Mouse (Mus musculus) neural tube, embryonic 15.5 days (tissue): Measurements from ENCODE around the gene Mocs3. TPM values are rescaled to one million over a fixed set of nuclear protein-coding genes. Genes with fewer than 3 reads are reported as not detected.

Source experiments
- ATAC-seq: fragments of 200-750 bp; cut with Nextera tagmentation; 2 replicates; pipeline ENCODE4 v1.8.0; 2017; ENCODE audit warnings: mild to moderate bottlenecking, moderate TSS enrichment, moderate library complexity; ENCODE audit not compliant: low FRiP score
- H3K27ac ChIP-seq: fragments of 300-500 bp; sonication (generic); replicated peaks from 2 replicates; pipeline ENCODE4 v1.5.1; 2015; ENCODE audit warnings: mild to moderate bottlenecking, inconsistent platforms
- H3K27me3 ChIP-seq: fragments of 300-500 bp; sonication (generic); replicated peaks from 2 replicates; pipeline ENCODE4 v1.6.1; 2015; ENCODE audit warnings: inconsistent platforms
- H3K36me3 ChIP-seq: fragments of 300-500 bp; sonication (generic); 2 replicates; pipeline ENCODE4 v1.6.1; 2015; ENCODE audit warnings: inconsistent platforms
- H3K4me1 ChIP-seq: fragments of 300-500 bp; sonication (generic); 2 replicates; pipeline ENCODE4 v1.6.1; 2015; ENCODE audit warnings: inconsistent platforms
- H3K4me2 ChIP-seq: fragments of 300-500 bp; sonication (generic); 2 replicates; pipeline ENCODE4 v1.6.1; 2015; ENCODE audit warnings: inconsistent platforms, mild to moderate bottlenecking, moderate library complexity
- H3K4me3 ChIP-seq: fragments of 300-500 bp; sonication (generic); replicated peaks from 2 replicates; pipeline ENCODE4 v1.5.1; 2015; ENCODE audit warnings: mild to moderate bottlenecking, inconsistent platforms
- H3K9ac ChIP-seq: fragments of 300-500 bp; sonication (generic); replicated peaks from 2 replicates; pipeline ENCODE4 v1.6.1; 2015; ENCODE audit warnings: mild to moderate bottlenecking, inconsistent platforms
- H3K9me3 ChIP-seq: fragments of 300-500 bp; sonication (generic); replicated peaks from 2 replicates; pipeline ENCODE4 v1.6.1; 2016; ENCODE audit warnings: inconsistent platforms
- WGBS: fragments of 180-500 bp; shearing (Covaris S2); methylation state at CpG from one replicate; pipeline ENCODE4 v1.1.7; 2015; ENCODE audit warnings: mixed read lengths; 5-methylcytosine and 5-hydroxymethylcytosine counted together
- polyA plus RNA-seq: library from polyadenylated mRNA; unstranded; fragments of >200 nt; fragmentation: Nextera tagmentation; extraction: Ambion mirVana; gene quantifications from 2 replicates; pipeline ENCODE4 v1.2.1, GENCODE M21; 2015

Mocs3 gene
- polyA plus RNA-seq, 1 experiment from 2014 or later = 8.6 TPM

DNA sequence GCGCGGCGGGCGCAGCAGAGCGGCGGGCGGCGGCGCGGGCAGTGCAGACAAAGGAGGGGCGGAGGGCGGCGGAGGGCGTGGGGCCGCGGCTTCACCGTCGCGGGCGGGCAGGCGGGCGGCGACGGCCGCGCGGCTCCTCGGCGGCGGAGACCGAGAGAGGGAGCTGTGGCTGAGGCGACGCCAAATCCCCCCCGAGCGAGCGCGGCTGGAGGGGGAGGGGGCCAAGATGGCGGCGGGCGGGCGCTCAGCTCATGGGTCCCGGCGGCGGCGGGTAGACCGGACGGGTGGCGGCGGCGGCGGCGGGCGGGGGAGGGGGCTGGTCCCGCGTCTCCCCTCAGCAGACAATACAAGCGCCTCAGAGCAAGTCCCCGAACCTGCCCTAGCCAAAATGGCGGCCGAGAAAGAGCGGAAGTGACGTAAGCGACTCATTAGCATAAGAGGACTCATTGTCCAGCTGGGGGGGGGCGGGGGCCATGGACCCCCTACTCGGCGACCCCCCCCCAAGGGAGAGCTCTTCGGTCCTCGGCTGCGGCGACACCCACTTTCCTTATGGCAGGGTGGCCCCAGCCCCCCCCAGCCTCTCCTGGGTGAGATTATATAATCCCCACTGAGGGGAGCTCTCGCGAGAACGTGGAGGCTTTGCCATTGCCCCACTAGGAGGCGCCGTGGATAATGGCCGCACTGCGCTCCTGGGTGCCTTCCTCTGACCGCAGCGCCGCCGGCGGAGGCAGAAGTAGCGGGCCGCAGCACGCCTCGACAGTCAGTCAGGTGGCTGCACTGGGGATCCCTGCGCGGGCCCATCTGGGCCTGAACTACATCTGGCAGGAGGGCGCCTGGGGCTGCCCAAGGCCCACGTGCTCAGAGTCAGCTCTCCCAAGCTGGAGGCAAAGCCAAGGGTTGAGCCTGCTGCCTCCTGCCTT is 23.4 kb upstream of the Mocs3 start, which contains the start of gene Adnp:
Gene Adnp, minus strand, starts transcription at position 388 of the 920 bp plus-strand sequence.
- H3K9ac ChIP-seq = peak within 1 kb of the TSS; percentile 95
- WGBS = under 1% methylated on average over 60 of the region's 89 CpGs

DNA sequence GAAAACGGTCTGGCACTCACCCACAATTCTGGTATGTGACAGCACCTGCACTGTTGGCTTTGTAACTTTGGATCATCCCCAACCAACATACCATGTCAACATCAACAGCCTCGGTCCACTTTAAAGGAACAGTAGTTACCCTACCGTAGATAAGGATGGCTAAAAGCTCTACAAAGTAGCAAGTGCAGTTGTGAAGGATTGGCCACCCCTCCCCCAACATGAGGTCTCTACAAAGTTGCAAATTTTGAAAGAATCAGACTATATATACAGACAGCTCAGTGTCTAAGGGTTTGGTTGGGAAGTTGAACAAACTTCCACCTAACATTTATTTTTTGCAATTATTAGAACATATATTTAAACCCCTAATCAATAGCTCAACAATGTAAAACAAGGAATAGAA is 22.5 kb upstream of the Mocs3 start:
- no peak for ATAC-seq
- peak overlapping the region; percentile 95; the same call in 1 of the 2 replicates for H3K4me3 ChIP-seq
- peak overlapping the region; percentile 95; the same call in 1 of the 2 replicates for H3K9ac ChIP-seq
- no peaks in the 10 kb centered on the region for H3K27me3 ChIP-seq
- H3K9me3 ChIP-seq = no peaks in the 10 kb centered on the region
- H3K27ac ChIP-seq = peak overlapping the region; percentile 99
- H3K4me2 ChIP-seq = peak overlapping the region; percentile 73
- peaks cover 27% of the 10 kb centered on the region for H3K4me1 ChIP-seq
- peaks cover 45% of the 10 kb centered on the region for H3K36me3 ChIP-seq
- WGBS = 92% methylated on average over 3 of the region's 3 CpGs

More for the DNA sequence above, 23.4 kb upstream of the Mocs3 start, which contains the start of gene Adnp:
- Histone ChIP-seq H3K27me3 (no peaks in the 10 kb centered on the region), H3K4me3 (peak within 1 kb of the TSS; percentile 95), H3K4me2 (peak within 1 kb of the TSS; percentile 73), H3K27ac (peak within 1 kb of the TSS; percentile 99), H3K9me3 (no peaks in the 10 kb centered on the region), H3K4me1 (peaks cover 35% of the 10 kb centered on the region), H3K36me3 (peaks cover 38% of the 10 kb centered on the region)
- peak; percentile 91 for ATAC-seq

GRCm38 (mm10) chr2:168213788-168214397 is 16.5 kb upstream of the Mocs3 start:
- Histone ChIP-seq H3K36me3 (peaks cover 83% of the 10 kb centered on the region), H3K4me1 (no peaks in the 10 kb centered on the region), H3K9me3 (no peaks in the 10 kb centered on the region), H3K4me3 (no peak overlapping the region), H3K27me3 (no peaks in the 10 kb centered on the region), H3K9ac (no peak overlapping the region), H3K4me2 (no peak overlapping the region), H3K27ac (no peak overlapping the region)
- 39% methylated on average over 5 of the region's 5 CpGs for WGBS
- ATAC-seq = no peak

DNA sequence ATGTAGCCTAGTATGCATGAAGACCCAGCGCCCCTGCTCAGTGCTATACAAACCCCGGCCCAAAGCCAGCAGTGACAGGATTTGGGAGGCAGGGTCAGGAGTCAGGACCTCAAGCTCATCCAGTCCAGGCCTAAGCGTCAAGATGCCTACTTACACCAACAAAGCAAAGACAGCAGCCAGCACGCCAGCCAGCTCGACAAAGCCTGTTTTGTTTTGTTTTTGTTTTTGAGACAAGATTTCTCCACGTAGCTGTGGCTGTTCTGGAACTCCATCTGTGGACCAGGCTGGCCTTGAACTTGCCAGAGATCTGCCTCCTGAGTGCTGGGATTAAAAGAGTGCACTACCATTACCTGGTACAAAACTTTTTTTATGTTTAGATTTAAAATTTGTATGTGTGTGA is 7.1 kb upstream of the Mocs3 start:
- H3K9ac ChIP-seq = no peak overlapping the region
- H3K9me3 ChIP-seq = no peaks in the 10 kb centered on the region
- no peak overlapping the region for H3K27ac ChIP-seq
- peaks cover 8% of the 10 kb centered on the region for H3K4me1 ChIP-seq
- peaks cover 71% of the 10 kb centered on the region for H3K36me3 ChIP-seq
- no peak overlapping the region for H3K4me3 ChIP-seq
- no peak overlapping the region for H3K4me2 ChIP-seq
- no peaks in the 10 kb centered on the region for H3K27me3 ChIP-seq
- ATAC-seq = no peak
- 91% methylated on average over 6 of the region's 6 CpGs for WGBS

DNA sequence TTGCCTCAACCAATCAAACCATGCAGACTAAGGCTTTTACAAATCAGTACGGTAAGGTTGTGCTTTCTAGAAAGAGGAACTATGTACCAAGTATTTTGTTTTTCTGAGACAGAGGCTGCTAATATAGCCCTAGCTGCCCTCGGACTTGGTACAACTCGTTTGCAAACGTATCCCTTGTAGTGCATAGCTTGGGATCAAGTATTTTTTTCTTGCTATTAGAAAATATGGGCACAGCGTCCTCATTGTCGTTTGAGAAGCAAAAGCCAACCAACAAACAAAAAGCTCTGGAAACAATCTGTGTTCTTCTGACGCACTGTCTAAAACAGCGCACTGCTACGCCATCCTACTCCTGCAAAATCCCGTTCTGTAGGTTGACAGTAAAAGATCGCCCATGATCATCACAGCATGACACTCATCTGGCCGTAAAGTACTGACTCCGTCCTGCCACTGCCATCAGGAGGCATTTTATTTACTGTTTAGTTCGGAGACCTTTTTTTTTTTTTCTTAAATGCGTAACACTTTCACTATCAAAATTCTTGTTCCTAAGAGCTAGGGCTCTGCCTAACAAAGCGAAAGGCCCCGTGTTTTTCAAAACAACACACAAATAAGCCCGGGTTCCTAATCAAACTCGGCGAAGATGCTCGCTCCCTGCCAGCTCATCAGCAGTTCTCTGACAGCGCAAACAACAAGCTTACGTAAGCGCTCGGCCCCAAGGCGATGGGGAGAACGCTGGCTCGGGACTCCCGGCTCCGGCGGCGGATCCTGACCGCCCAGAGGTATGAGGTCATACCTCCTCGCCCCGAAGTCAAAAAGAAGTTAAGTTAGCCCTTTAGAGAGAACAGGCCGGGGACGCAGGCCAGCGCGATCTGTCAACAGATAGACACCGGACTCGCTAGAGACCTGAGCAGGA is 1.1 kb upstream of the Mocs3 start:
- H3K27me3 ChIP-seq = no peaks in the 10 kb centered on the region
- peaks cover 52% of the 10 kb centered on the region for H3K4me1 ChIP-seq
- H3K36me3 ChIP-seq = peaks cover 42% of the 10 kb centered on the region
- peak overlapping the region; percentile 96 for H3K4me3 ChIP-seq
- peak overlapping the region; percentile 84 for H3K9ac ChIP-seq
- 19% methylated on average over 41 of the region's 41 CpGs for WGBS
- H3K27ac ChIP-seq = peak overlapping the region; percentile 98
- H3K9me3 ChIP-seq = no peaks in the 10 kb centered on the region
- ATAC-seq = no peak
- peak overlapping the region; percentile 99 for H3K4me2 ChIP-seq

DNA sequence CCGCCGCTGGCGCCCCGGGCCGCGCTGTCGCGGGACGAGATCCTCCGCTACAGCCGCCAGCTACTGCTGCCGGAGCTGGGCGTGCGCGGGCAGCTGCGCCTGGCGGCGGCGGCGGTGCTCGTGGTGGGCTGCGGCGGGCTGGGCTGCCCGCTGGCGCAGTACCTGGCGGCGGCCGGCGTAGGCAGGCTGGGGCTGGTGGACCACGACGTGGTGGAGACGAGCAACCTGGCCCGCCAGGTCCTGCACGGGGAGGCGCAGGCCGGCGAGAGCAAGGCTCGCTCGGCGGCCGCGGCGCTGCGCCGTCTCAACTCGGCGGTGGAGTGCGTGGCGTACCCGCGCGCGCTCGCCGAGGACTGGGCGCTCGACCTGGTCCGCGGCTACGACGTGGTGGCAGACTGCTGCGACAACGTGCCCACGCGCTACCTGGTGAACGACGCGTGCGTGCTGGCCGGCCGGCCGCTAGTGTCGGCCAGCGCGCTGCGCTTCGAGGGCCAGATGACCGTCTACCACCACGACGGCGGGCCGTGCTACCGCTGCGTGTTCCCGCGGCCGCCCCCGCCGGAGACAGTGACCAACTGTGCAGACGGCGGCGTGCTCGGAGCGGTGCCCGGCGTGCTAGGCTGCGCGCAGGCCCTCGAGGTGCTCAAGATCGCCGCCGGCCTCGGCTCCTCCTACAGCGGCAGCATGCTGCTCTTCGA is 500 bp downstream of the Mocs3 start:
- Histone ChIP-seq H3K27ac (peak overlapping the region; percentile 98), H3K4me2 (peak overlapping the region; percentile 99), H3K4me3 (peak overlapping the region; percentile 96), H3K27me3 (no peaks in the 10 kb centered on the region), H3K36me3 (peaks cover 29% of the 10 kb centered on the region), H3K4me1 (peaks cover 52% of the 10 kb centered on the region), H3K9ac (peak overlapping the region; percentile 84), H3K9me3 (no peaks in the 10 kb centered on the region)
- 2% methylated on average over 102 of the region's 105 CpGs for WGBS
- peak; percentile 62 for ATAC-seq

- peak overlapping the region; percentile 96 for H3K4me3 ChIP-seq
- no peaks in the 10 kb centered on the region for H3K27me3 ChIP-seq
- peaks cover 52% of the 10 kb centered on the region for H3K4me1 ChIP-seq
- H3K9ac ChIP-seq = peak overlapping the region; percentile 84
- peaks cover 24% of the 10 kb centered on the region for H3K36me3 ChIP-seq
- H3K27ac ChIP-seq = peak overlapping the region; percentile 98; the same call in 1 of the 2 replicates
- peak overlapping the region; percentile 99 for H3K4me2 ChIP-seq
- H3K9me3 ChIP-seq = no peaks in the 10 kb centered on the region
- 68% methylated on average over 31 of the region's 33 CpGs for WGBS
- ATAC-seq = no peak
Observed at GRCm38 (mm10) chr2:168231471-168231829, 1.0 kb downstream of the Mocs3 start.

DNA sequence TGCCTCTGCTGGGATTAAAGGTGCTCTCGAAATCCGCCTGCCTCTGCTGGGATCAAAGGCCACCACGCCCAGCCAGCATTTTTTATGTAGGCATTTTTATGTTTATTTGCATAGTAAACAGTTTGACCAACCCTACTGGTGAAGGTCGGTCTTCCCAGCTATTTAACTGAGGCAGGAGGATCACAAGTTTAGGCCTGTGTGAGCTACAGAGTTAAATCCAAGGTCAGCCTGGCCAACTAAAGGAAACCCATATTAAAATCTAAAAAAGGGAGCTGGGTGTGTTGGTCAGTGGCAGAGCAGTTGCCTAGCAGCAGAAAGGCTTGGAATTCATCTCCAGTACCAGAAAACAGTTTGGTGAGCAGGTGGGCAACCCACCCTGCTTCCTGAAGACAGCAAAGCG is 2.9 kb downstream of the Mocs3 start:
- Histone ChIP-seq H3K4me3 (no peak overlapping the region), H3K36me3 (peaks cover 20% of the 10 kb centered on the region), H3K27me3 (no peaks in the 10 kb centered on the region), H3K9ac (no peak overlapping the region), H3K4me1 (peaks cover 44% of the 10 kb centered on the region), H3K9me3 (no peaks in the 10 kb centered on the region), H3K4me2 (no peak overlapping the region), H3K27ac (no peak overlapping the region)
- 89% methylated on average over 5 of the region's 5 CpGs for WGBS
- ATAC-seq = no peak

DNA sequence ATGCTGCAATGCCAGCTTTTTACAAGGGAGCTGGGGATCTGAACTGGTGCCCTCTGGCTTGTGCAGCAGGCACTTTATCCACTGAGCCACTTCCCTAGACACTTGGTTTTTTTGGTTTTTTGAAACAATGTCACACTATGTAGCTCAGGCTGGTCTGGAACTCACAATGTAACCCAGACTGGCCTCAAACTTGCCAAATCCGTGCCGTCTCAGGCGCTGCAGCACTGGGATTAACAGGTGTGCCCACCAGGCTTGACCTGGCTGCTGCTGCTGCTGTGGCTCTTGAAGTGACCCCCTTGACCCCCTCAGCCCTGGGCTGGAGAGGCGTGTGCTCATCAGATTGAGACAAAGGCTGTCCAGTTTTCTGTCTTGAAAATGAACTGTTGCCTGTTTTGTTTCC is 7.9 kb downstream of the Mocs3 start:
- Histone ChIP-seq H3K4me2 (no peak overlapping the region), H3K27ac (no peak overlapping the region), H3K27me3 (0 out of 2 replicates have a peak, but pooled peaks cover 10% of the 10 kb centered on the region), H3K36me3 (peaks cover 13% of the 10 kb centered on the region), H3K4me3 (no peak overlapping the region), H3K9ac (no peak overlapping the region), H3K4me1 (peaks cover 6% of the 10 kb centered on the region), H3K9me3 (no peaks in the 10 kb centered on the region)
- no peak for ATAC-seq
- WGBS = 92% methylated on average over 4 of the region's 4 CpGs

DNA sequence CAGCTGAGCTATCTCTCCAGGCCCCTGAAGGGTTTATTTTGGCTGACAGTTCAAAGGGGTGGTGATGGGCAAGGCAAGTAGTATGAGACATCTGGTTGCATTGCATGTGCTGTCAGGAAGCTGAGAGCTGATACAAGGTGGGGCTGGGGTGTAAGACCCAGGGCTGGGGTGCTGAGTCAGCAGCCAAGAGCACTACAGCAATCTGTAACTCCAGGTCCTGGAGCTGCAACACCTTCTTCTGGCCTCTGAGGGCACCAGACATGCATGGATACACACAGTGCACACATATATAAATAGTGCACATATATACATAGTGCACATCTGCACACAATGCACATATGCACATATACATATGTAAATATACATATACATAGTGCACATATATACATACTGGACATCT is 12.4 kb downstream of the Mocs3 start:
- H3K9ac ChIP-seq = no peak overlapping the region
- H3K4me2 ChIP-seq = no peak overlapping the region
- 0 out of 2 replicates have a peak, but pooled peaks cover 10% of the 10 kb centered on the region for H3K27me3 ChIP-seq
- H3K36me3 ChIP-seq = no peaks in the 10 kb centered on the region
- H3K4me3 ChIP-seq = no peak overlapping the region
- no peak overlapping the region for H3K27ac ChIP-seq
- ATAC-seq = no peak
- no peaks in the 10 kb centered on the region for H3K4me1 ChIP-seq
- H3K9me3 ChIP-seq = no peaks in the 10 kb centered on the region

GRCm38 (mm10) chr2:168243278-168243677 is 12.9 kb downstream of the Mocs3 start:
- Histone ChIP-seq H3K4me3 (no peak overlapping the region), H3K4me1 (no peaks in the 10 kb centered on the region), H3K9me3 (no peaks in the 10 kb centered on the region), H3K27ac (no peak overlapping the region), H3K9ac (no peak overlapping the region), H3K4me2 (no peak overlapping the region), H3K27me3 (0 out of 2 replicates have a peak, but pooled peaks cover 10% of the 10 kb centered on the region), H3K36me3 (no peaks in the 10 kb centered on the region)
- no peak for ATAC-seq
- WGBS = 77% methylated on average over 4 of the region's 4 CpGs
